Mouse (Mus musculus): ENCODE results near the gene Pcdh17.

- no peak for TF ChIP-seq POLR2A (IDR thresholded peaks at IDR 0.05; ENCODE audit: low read depth, low read length)
- no peak for TF ChIP-seq CTCF (IDR thresholded peaks at IDR 0.05; ENCODE audit: extremely low read depth, insufficient read length, insufficient replicate concordance, low read depth, low read length)
Observed at GRCm38 (mm10) chr14:84535264-84535663, 91.9 kb downstream of the Pcdh17 start.
